Mouse (Mus musculus) adrenal gland, postnatal 10 days (tissue): ENCODE results near the gene Psmd13. TPM values are rescaled to one million over a fixed set of nuclear protein-coding genes. Genes with fewer than 3 reads are reported as not detected.

ENCODE experiments used
- DNase-seq: peaks from one replicate; pipeline ENCODE4 v3.0.0; 2021; ENCODE audit warnings: mixed read lengths
- total RNA-seq, 2 experiments: library from RNA; stranded (reverse); gene quantifications; 2 replicates each; pipeline ENCODE4 v1.2.3; 2021

Psmd13 gene
- total RNA-seq, 2 experiments from 2014 or later, result 106 to 112 TPM

DNA sequence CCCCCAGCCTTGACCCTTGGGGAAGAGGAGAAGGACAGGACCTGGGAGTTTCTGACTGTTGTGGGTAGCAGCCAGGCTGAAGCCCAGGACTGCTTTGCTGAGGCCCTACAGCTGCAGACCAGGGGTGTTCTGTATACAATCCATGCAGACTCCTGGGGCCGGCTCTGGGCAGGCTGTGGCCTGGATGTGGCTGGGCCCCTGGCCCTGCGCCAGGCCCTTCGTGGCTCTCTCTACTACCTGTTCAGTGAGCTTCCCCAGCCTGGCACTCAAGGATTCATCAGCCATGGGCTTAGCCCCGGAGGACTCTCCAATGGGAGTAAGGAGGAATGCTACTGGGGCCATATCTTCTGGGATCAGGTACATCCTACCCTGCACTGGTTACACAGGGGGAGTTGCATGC, 61.6 kb downstream of the Psmd13 start:
- no peak for DNase-seq

DNA sequence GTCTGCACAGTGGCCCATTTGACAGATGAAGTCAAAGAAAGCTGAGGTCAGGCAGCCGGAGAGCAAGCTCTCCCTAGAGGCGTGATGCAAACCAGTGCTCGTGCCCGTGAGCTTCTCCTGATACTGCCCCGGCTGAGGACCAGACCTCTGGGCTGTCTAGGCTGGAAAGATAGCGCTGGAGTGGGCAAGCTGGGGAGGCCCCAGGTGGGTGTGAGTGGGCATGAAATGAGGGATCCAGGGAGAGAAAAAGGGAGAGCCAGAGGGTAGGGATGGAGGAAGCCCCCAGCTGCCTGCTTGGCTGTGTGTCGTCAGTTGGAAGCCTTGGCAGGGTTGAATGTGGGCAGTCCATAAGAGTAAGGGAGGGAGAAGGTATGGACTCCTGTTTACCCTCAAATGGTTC, 62.5 kb downstream of the Psmd13 start:
- no peak for DNase-seq

DNA sequence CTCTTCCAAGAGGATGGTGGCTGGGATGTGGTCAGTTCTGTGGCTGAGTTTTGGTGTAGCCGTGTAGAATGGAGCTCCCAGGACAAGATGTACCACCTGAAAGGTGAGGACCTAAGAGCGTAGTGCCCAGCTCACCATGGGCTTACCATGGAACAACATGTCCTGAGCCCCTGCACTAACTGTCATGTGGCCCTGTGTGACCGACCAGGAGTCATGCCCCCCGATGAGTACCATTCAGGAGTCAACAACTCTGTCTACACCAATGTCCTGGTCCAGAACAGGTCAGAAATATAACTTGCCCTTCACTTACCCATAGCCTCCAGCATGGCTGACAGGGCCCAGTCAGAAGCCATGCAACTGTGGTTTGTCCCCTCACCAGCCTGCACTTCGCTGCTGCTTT, 63.5 kb downstream of the Psmd13 start:
- DNase-seq, result no peak

DNA sequence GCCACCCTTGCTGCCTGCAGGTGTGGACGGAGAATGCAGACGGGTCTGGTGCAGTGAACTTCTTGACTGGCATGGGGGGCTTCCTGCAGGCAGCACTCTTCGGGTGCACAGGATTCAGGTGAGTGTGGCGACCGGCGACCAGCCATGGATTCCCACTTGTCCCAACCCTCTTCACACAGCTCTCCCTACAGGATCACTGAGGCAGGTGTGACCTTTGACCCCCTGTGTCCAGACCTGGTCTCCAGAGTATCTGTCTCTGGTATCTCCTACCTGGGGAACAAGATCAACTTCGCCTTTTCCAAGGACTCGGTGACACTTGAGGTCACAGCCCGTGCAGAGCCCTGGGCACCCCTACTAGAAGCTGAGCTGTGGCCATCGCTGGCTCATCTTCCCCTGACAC, 64.5 kb downstream of the Psmd13 start:
- no peak for DNase-seq

DNA sequence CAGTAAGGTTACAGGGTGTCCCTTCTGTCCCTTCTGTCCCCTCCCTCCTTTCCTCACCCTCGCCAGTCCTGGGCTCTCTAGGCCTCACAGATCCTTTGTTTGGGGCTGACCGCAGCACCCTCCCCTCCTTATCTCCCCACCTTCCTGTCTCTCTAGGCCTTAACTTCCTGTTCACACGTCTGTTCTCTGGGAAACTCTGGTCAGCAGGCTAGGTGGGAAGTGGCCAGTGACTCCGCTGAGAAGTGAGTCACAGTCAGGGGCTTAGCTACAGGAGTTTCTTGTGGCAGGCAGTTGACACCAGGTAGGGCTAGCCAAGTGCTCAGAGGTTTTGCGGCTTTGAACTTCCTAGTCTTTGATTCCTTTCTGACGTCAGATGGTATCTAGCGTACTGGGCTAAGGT, 65.2 kb downstream of the Psmd13 start:
- DNase-seq, result no peak

DNA sequence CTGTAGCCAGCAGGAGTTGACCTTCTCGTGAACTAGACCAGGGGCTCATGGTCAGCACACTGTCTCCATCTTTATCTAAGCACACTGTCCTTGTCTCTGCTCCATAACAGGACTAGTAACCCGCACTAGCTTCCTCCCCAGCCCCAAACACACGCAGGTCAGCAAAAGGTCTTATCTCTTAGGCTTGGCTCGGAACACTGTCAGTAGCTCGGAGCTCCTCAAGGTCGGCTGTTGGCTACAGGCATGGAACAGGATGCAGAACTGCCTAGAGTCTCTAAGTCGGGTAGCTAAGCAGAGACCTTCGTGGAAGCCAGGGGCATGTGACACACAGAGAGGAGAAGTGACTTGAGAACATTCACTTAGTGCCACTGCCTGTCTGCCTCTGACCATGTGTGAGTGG, 66.4 kb downstream of the Psmd13 start:
- peak; percentile 72 for DNase-seq

Other genes starting within 250 kb of the Psmd13 start
- not detected for gene Olfr53, start 235.5 kb upstream of the Psmd13 start, total RNA-seq
- gene Olfr539, start 222.0 kb upstream of the Psmd13 start, total RNA-seq, result not detected
- not detected for gene Olfr45, start 200.0 kb upstream of the Psmd13 start, total RNA-seq
- gene Olfr541, start 184.7 kb upstream of the Psmd13 start, total RNA-seq, result not detected
- 100 to 1,000 TPM; 231 to 556 TPM for gene Cyp2e1, start 118.2 kb upstream of the Psmd13 start, total RNA-seq
- not detected for gene Syce1, start 94.1 kb upstream of the Psmd13 start, total RNA-seq
- 1 to 10 TPM; 2.3 to 2.6 TPM for gene Zfp941, start 59.8 kb upstream of the Psmd13 start, total RNA-seq
- 10 to 100 TPM; 14.7 to 35.6 TPM for gene Urah, start 47.0 kb upstream of the Psmd13 start, total RNA-seq
- gene Scgb1c1, start 36.4 kb upstream of the Psmd13 start, total RNA-seq, result under 1 TPM; 0.76 to 0.90 TPM
- gene Odf3, start 34.2 kb upstream of the Psmd13 start, total RNA-seq, result under 1 TPM in 1 of 2 experiments, not detected in 1; 0.24 TPM
- gene Gm45785, start 25.6 kb upstream of the Psmd13 start, total RNA-seq, result under 1 TPM in 1 of 2 experiments, not detected in 1; 0.39 TPM
- 10 to 100 TPM; 43.5 to 58.0 TPM for gene Ric8a, start 25.0 kb upstream of the Psmd13 start, total RNA-seq
- 10 to 100 TPM; 29.1 to 33.5 TPM for gene Bet1l, start 24.4 kb upstream of the Psmd13 start, total RNA-seq
- gene Sirt3, start 341 bp downstream of the Psmd13 start, total RNA-seq, result 10 to 100 TPM; 67.6 to 70.9 TPM
- gene Cox8b, start 18.5 kb downstream of the Psmd13 start, total RNA-seq, result 1,000 to 10,000 TPM; 2,860 to 2,972 TPM
- 1 to 10 TPM; 4.9 to 7.9 TPM for gene Nlrp6, start 38.9 kb downstream of the Psmd13 start, total RNA-seq
- 10 to 100 TPM; 31.6 to 37.2 TPM for gene Pgghg, start 59.4 kb downstream of the Psmd13 start, total RNA-seq
- 1 to 10 TPM; 1.4 to 3.3 TPM for gene Ifitm5, start 68.3 kb downstream of the Psmd13 start, total RNA-seq
- not detected for gene Gm45717, start 74.0 kb downstream of the Psmd13 start, total RNA-seq
- gene Ifitm2, start 74.0 kb downstream of the Psmd13 start, total RNA-seq, result 100 to 1,000 TPM; 418 to 468 TPM
- 10 to 100 TPM; 12.2 to 12.4 TPM for gene Ifitm1, start 85.3 kb downstream of the Psmd13 start, total RNA-seq
- 100 to 1,000 TPM; 131 to 136 TPM for gene Ifitm3, start 128.8 kb downstream of the Psmd13 start, total RNA-seq
- gene Ifitm6, start 136.0 kb downstream of the Psmd13 start, total RNA-seq, result 1 to 10 TPM; 1.7 to 3.2 TPM
- not detected for gene Gm17387, start 147.2 kb downstream of the Psmd13 start, total RNA-seq
- 1 to 10 TPM; 2.0 to 5.1 TPM for gene B4galnt4, start 179.1 kb downstream of the Psmd13 start, total RNA-seq
- 1 to 10 TPM in 1 of 2 experiments, under 1 TPM in 1; 0.94 to 1.5 TPM for gene Pkp3, start 196.2 kb downstream of the Psmd13 start, total RNA-seq
- gene Sigirr, start 218.6 kb downstream of the Psmd13 start, total RNA-seq, result 10 to 100 TPM in 1 of 2 experiments, 1 to 10 TPM in 1; 8.3 to 10.6 TPM
- under 1 TPM; 0.33 to 0.42 TPM for gene Ano9, start 235.8 kb downstream of the Psmd13 start, total RNA-seq
- gene Ptdss2, start 240.4 kb downstream of the Psmd13 start, total RNA-seq, result 10 to 100 TPM; 51.0 to 57.2 TPM